Mouse (Mus musculus): ENCODE measurements at regions not wholly inside any gene's neighbourhood (a gene's known extent, or its start where the extent isn't known, plus 50 kb on each side); places are given as distances from the start of the nearest gene placed in this dataset.

DNA sequence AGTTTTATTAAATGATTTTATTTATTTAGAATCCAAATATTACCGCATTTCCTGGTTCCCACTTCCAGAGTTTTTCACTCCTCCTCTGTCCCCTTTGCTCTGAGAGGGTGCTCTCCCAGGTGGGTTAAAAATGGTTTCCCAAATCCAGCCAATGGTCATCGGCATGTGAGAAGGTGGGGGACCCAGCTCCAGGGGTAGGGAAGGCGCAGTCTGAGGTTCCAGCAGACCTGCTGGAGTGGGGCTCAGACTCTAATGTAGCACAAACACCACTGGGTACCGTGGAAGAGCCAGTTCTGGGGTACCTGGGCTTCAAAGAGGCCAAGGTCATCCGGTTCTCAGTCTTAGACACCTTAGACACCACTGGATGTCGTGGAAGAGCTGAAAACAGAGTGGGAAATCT is 875.6 kb downstream of the Fscb start:
- no peak for DNase-seq (ENCODE audit: low spot score in 2 of 2)

GRCm38 (mm10) chr12:63554672-63555071 is 919.8 kb downstream of the Fscb start:
- DNase-seq (ENCODE audit: low spot score in 2 of 2) = no peak

DNA sequence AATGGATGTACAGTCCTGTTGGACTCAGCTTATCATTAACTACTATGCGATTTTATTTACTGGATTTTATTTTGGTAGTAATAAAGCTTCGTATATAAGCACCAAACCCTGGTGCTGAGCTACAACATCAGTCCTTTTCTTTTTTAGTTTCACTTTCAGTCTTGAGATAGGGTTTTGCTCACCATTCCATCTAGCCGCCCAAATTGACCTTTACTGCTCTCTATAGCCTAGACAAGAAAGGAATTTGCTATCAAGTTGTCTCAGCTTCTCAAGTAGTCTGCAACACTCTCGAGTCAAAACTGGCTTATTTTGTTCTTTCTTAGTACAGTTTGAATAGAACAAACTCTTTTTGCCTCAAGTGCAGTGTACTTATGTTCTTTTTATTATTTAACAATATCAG is 921.7 kb downstream of the Fscb start:
- DNase-seq (ENCODE audit: low spot score in 2 of 2) = no peak

DNA sequence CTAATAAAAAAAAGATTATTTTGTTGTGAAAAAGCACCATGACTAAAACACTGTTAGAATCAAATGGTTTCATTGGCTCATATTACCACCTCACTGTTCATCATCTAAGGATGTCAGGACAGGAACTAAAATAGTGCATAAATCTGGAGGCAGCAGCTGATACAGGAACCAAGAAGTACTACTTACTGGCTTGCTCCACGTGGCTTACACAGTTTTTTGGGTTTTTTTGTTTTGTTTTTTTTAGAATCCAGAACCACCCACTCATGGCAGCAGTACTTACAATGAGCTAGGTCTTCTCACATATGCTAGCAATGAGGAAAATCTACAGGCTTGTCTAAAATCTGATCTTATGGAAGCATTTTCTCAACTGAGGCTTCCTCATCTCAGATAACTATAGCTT is 940.4 kb downstream of the Fscb start:
- peak; percentile 1 to 32 for DNase-seq (ENCODE audit: low spot score in 2 of 2)

DNA sequence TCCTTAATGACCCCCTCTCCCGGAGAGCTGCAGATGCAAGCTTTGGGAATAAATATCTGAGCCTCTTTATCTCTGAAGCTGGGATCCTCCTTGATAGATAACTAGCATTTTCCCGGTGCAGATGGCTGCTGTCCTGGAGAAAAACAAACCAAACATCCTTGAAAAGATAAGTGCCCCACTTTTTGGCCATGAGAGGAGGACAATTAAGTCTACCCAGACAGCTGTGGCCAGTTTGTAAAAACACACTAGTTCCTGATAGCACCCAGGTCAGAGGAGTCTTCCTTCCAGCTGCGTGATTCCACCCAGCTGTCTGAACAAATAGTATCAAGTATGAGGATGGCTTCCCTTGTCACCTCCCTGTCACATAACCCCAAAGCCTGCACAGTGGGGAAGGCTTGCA is 970.7 kb downstream of the Fscb start:
- no peak for DNase-seq (ENCODE audit: low spot score in 2 of 2)

GRCm38 (mm10) chr12:63490405-63490804 is 984.1 kb downstream of the Fscb start:
- DNase-seq (ENCODE audit: low spot score in 2 of 2) = no peak

GRCm38 (mm10) chr12:63484087-63484486 is 990.4 kb downstream of the Fscb start:
- DNase-seq (ENCODE audit: low spot score in 2 of 2) = no peak

- DNase-seq (ENCODE audit: low spot score in 2 of 2) = no peak
Measured at GRCm38 (mm10) chr12:63468936-63469335, 1005.6 kb downstream of the Fscb start.
